Mouse (Mus musculus) MEL (cell line): Measurements from ENCODE around the gene Bricd5. TPM values are rescaled to one million over a fixed set of nuclear protein-coding genes. Genes with fewer than 3 reads are reported as not detected.
A peak's percentile ranks its signal among the peaks of the same experiment; 100 is the strongest.

Source experiments
- DNase-seq: peaks from one replicate; pipeline ENCODE4 v3.0.0; 2011; ENCODE audit warnings: low read depth, low spot score
- H3K27ac ChIP-seq: 2 replicates; pipeline ENCODE4 v1.5.1; 2012; ENCODE audit warnings: low read depth, mild to moderate bottlenecking, control low read depth, low read length, moderate library complexity; ENCODE audit not compliant: control insufficient read depth
- H3K27me3 ChIP-seq, 2 experiments: fragments of 150-350 bp in 1 of 2; sonication (generic) in 1 of 2; 2 replicates each; pipeline ENCODE4 v1.6.1; 2012; ENCODE audit warnings: low read length in 2 of 2, mild to moderate bottlenecking in 2 of 2, improper control_type of control experiment in 1 of 2, moderate library complexity in 1 of 2; ENCODE audit not compliant: insufficient read depth in 2 of 2, control insufficient read depth in 1 of 2
- H3K36me3 ChIP-seq, 2 experiments: 2 replicates each; pipeline ENCODE4 v1.6.1; 2012 to 2014; ENCODE audit warnings: low read length in 2 of 2, improper control_type of control experiment in 1 of 2, inconsistent platforms in 1 of 2, mild to moderate bottlenecking in 1 of 2; ENCODE audit not compliant: insufficient read depth in 2 of 2, control insufficient read depth in 1 of 2
- H3K4me1 ChIP-seq, 2 experiments: fragments of 150-350 bp in 1 of 2; sonication (generic) in 1 of 2; 2 replicates each; pipeline ENCODE4 v1.6.1; 2012; ENCODE audit warnings: low read length in 2 of 2, improper control_type of control experiment in 1 of 2, mild to moderate bottlenecking in 1 of 2; ENCODE audit not compliant: insufficient read depth in 2 of 2, control insufficient read depth in 1 of 2
- H3K4me3 ChIP-seq, 2 experiments: fragments of 150-350 bp in 1 of 2; sonication (generic) in 1 of 2; 2 replicates each; pipeline ENCODE4 v1.5.1; 2012; ENCODE audit warnings: low read depth in 2 of 2, low read length in 2 of 2, mild to moderate bottlenecking in 2 of 2, moderate library complexity in 2 of 2, control low read depth in 1 of 2, improper control_type of control experiment in 1 of 2; ENCODE audit not compliant: control insufficient read depth in 1 of 2, insufficient read depth in 1 of 2
- H3K79me2 ChIP-seq: 2 replicates; pipeline ENCODE4 v1.6.1; 2012; ENCODE audit warnings: mild to moderate bottlenecking, low read length, moderate library complexity; ENCODE audit not compliant: control insufficient read depth, poor library complexity, insufficient read depth
- H3K9ac ChIP-seq: 2 replicates; pipeline ENCODE4 v1.6.1; 2012; ENCODE audit warnings: low read depth, mild to moderate bottlenecking, control low read depth, low read length, moderate library complexity; ENCODE audit not compliant: control insufficient read depth, poor library complexity, severe bottlenecking
- H3K9me3 ChIP-seq: fragments of 150-350 bp; sonication (generic); replicated peaks from 2 replicates; pipeline ENCODE4 v1.6.1; 2012; ENCODE audit warnings: mild to moderate bottlenecking, low read length, improper control_type of control experiment, moderate library complexity; ENCODE audit not compliant: insufficient read depth
- BHLHE40 ChIP-seq: IDR thresholded peaks from 2 replicates; pipeline ENCODE4 v1.6.1; 2012; ENCODE audit warnings: low read depth, mild to moderate bottlenecking, inconsistent platforms, low read length, improper control_type of control experiment, borderline replicate concordance
- CHD1 ChIP-seq: IDR thresholded peaks from 2 replicates; pipeline ENCODE4 v1.6.1; 2012; ENCODE audit warnings: low read depth, mild to moderate bottlenecking, inconsistent platforms, low read length, improper control_type of control experiment
- EP300 ChIP-seq, 2 experiments: IDR thresholded peaks; 2 replicates each; pipeline ENCODE4 v1.6.1; 2011; ENCODE audit warnings: improper control_type of control experiment in 2 of 2, low read length in 2 of 2, low read depth in 1 of 2, mild to moderate bottlenecking in 1 of 2
- ETS1 ChIP-seq: IDR thresholded peaks from 2 replicates; pipeline ENCODE4 v1.6.1; 2012; ENCODE audit warnings: low read depth, mild to moderate bottlenecking, inconsistent platforms, low read length, improper control_type of control experiment, moderate library complexity
- JUND ChIP-seq: IDR thresholded peaks from 2 replicates; pipeline ENCODE4 v1.6.1; 2011; ENCODE audit warnings: low read depth, mild to moderate bottlenecking, improper control_type of control experiment, low read length
- MAFK ChIP-seq: IDR thresholded peaks from 2 replicates; pipeline ENCODE4 v1.6.1; 2011; ENCODE audit warnings: low read depth, mild to moderate bottlenecking, low read length, improper control_type of control experiment, borderline replicate concordance
- MAX ChIP-seq: IDR thresholded peaks from 2 replicates; pipeline ENCODE4 v1.6.1; 2011; ENCODE audit warnings: low read length, improper control_type of control experiment
- MAZ ChIP-seq: IDR thresholded peaks from 2 replicates; pipeline ENCODE4 v1.6.1; 2012; ENCODE audit warnings: low read depth, mild to moderate bottlenecking, inconsistent platforms, low read length, improper control_type of control experiment
- POLR2AphosphoS2 ChIP-seq: IDR thresholded peaks from 2 replicates; pipeline ENCODE4 v1.6.1; 2011; ENCODE audit warnings: low read length, improper control_type of control experiment
- POLR2AphosphoS5 ChIP-seq: IDR thresholded peaks from 2 replicates; pipeline ENCODE4 v1.6.1; 2012; ENCODE audit warnings: low read depth, borderline replicate concordance, mild to moderate bottlenecking, inconsistent platforms, low read length, moderate library complexity, mixed read lengths
- RAD21 ChIP-seq: IDR thresholded peaks from 2 replicates; pipeline ENCODE4 v1.6.1; 2011; ENCODE audit warnings: mild to moderate bottlenecking, low read depth, low read length, improper control_type of control experiment
- RCOR1 ChIP-seq: IDR thresholded peaks from 2 replicates; pipeline ENCODE4 v1.6.1; 2012; ENCODE audit warnings: low read depth, mild to moderate bottlenecking, inconsistent platforms, low read length, improper control_type of control experiment
- SIN3A ChIP-seq: IDR thresholded peaks from 2 replicates; pipeline ENCODE4 v1.6.1; 2012; ENCODE audit warnings: low read length, improper control_type of control experiment, inconsistent platforms
- SMC3 ChIP-seq: IDR thresholded peaks from 2 replicates; pipeline ENCODE4 v1.6.1; 2011; ENCODE audit warnings: low read depth, low read length, improper control_type of control experiment
- TAL1 ChIP-seq: IDR thresholded peaks from 2 replicates; pipeline ENCODE4 v1.6.1; 2012; ENCODE audit warnings: mild to moderate bottlenecking, inconsistent platforms, low read length, moderate library complexity, mixed read lengths
- UBTF ChIP-seq: IDR thresholded peaks from 2 replicates; pipeline ENCODE4 v1.6.1; 2012; ENCODE audit warnings: low read depth, mild to moderate bottlenecking, inconsistent platforms, low read length, improper control_type of control experiment, moderate library complexity, borderline replicate concordance; ENCODE audit not compliant: insufficient read depth
- USF2 ChIP-seq, 2 experiments: IDR thresholded peaks; 2 replicates each; pipeline ENCODE4 v1.6.1; 2011 to 2012; ENCODE audit warnings: improper control_type of control experiment in 2 of 2, low read length in 2 of 2, borderline replicate concordance in 1 of 2, inconsistent platforms in 1 of 2, low read depth in 1 of 2, mild to moderate bottlenecking in 1 of 2; ENCODE audit not compliant: insufficient read depth in 1 of 2
- ZMIZ1 ChIP-seq: IDR thresholded peaks from 2 replicates; pipeline ENCODE4 v1.6.1; 2012; ENCODE audit warnings: low read depth, mild to moderate bottlenecking, inconsistent platforms, low read length, improper control_type of control experiment, moderate library complexity
- ZNF384 ChIP-seq: IDR thresholded peaks from 2 replicates; pipeline ENCODE4 v1.6.1; 2012; ENCODE audit warnings: low read depth, mild to moderate bottlenecking, inconsistent platforms, low read length, improper control_type of control experiment
- polyA plus RNA-seq, 2 experiments: library from polyadenylated mRNA; stranded (reverse) in 1 of 2; unstranded in 1 of 2; fragments of >175 nt in 1 of 2; fragments of >200 nt in 1 of 2; gene quantifications; 2 replicates each; pipeline versions ENCODE4 v1.2.1 to v1.2.4; 2012; ENCODE audit warnings: low replicate concordance in 2 of 2, low read depth in 1 of 2; ENCODE audit not compliant: insufficient read length in 2 of 2, insufficient read depth in 1 of 2, missing spikeins in 1 of 2
- total RNA-seq: library from RNA; depleted of rRNA; stranded (reverse); fragments of 300-350 nt; gene quantifications from 2 replicates; pipeline ENCODE4 v1.2.3, GENCODE M21; 2012

The Bricd5 gene
- total and polyA plus RNA-seq, 3 experiments, result 0.82 to 2.0 TPM; not detected in 1

DNA sequence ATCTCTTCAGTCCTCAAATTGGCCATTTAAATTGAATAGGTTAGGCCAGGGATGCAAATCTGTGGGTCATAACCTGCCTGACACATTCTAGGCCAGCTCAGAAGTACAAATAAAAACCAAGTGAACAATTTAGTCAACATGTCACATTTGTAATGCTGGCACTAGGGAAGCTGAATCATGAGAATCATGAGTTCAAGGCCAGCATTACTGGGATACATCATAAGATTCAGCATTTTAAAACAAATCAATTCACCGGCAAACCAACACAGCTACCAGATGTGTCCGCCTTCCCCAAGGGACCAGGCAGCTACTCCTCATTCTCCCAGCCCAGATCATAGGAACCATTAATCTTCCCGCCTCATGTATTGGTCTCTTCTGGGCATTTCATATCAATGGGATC lies 9.8 kb downstream of the Bricd5 start:
- no peak overlapping the region for H3K4me3 ChIP-seq
- H3K79me2 ChIP-seq, result no peaks in the 10 kb centered on the region; the same call in 1 of the 2 replicates
- H3K9ac ChIP-seq, result no peak overlapping the region
- H3K4me1 ChIP-seq, result peaks cover 0 to 5% of the 10 kb centered on the region in 2 experiments; a peak in 3 of 4 replicates
- H3K27ac ChIP-seq, result no peak overlapping the region
- peaks cover 0 to 6% of the 10 kb centered on the region in 2 experiments; a peak in 1 of 4 replicates for H3K36me3 ChIP-seq
- DNase-seq, result no peak
- H3K27me3 ChIP-seq, result peaks cover 4 to 13% of the 10 kb centered on the region in 2 experiments
- no peak for TF ChIP-seq ETS1
- TF ChIP-seq RAD21, result no peak
- no peak for TF ChIP-seq JUND
- no peak for TF ChIP-seq SIN3A
- TF ChIP-seq CHD1, result no peak
- no peak for TF ChIP-seq MAFK
- no peak for TF ChIP-seq POLR2AphosphoS5
- TF ChIP-seq ZNF384, result no peak
- TF ChIP-seq UBTF, result no peak
- no peak for TF ChIP-seq BHLHE40
- TF ChIP-seq TAL1, result no peak
- TF ChIP-seq ZMIZ1, result no peak
- TF ChIP-seq MAZ, result no peak
- TF ChIP-seq USF2 (IDR thresholded peaks at IDR 0.05; ENCODE audit: borderline replicate concordance in 1 of 2, insufficient read depth in 1 of 2, low read depth in 1 of 2, low read length in 2 of 2), result no peak
- no peak for TF ChIP-seq MAX
- no peak for TF ChIP-seq SMC3
- TF ChIP-seq POLR2AphosphoS2, result no peak
- no peak for TF ChIP-seq RCOR1
- no peaks in the 10 kb centered on the region for H3K9me3 ChIP-seq

DNA sequence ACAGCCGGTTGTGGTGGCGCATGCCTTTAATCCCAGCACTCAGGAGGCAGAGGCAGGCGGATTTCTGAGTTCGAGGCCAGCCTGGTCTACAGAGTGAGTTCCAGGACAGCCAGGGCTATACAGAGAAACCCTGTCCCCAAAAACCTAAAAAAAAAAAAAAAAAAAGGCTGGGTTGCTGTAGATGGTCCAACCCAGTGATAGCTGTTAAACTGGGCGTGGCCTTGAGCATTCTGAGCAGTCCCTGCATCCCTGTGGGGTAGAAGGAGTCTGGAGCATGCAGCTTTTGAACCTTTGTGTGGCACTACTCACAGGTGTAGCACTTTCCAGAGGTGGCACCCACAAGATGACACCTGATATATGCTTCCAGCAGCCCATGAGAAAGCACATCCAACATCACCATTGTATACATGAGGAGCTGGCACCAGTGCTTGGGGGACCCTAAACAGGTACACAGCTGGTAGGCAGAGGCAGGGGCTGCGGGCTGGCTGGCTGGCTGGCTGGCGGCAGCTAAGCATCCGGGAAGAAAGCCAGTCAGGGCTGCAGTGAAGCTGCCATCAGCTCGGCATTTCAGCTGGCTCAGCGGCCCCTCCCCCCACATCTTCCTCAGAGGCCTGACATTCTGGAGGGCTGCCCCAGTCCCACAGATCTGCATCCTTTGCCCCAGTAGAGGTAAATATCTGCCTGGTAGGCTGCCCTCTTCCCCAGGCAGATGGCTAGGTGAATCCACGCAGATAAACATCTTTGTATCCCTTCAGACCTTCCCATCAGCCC lies 11.6 kb downstream of the Bricd5 start:
- TF ChIP-seq EP300 (IDR thresholded peaks at IDR 0.05; ENCODE audit: low read depth in 1 of 2, low read length in 2 of 2) (no peak), JUND (no peak), ZNF384 (peak; percentile 51)
- TF ChIP-seq, all 39 proteins: peak for 1
- Histone ChIP-seq H3K36me3 (no peaks in the 10 kb centered on the region), H3K27me3 (peaks cover 5 to 23% of the 10 kb centered on the region in 2 experiments), H3K9ac (no peak overlapping the region), H3K4me3 (no peak overlapping the region), H3K79me2 (no peaks in the 10 kb centered on the region), H3K27ac (no peak overlapping the region), H3K4me1 (no peaks in the 10 kb centered on the region; a peak in 1 of 4 replicates), H3K9me3 (no peaks in the 10 kb centered on the region)
- no peak for DNase-seq
